Mouse (Mus musculus) E14TG2a.4 (cell line): ENCODE measurements around the gene Fhit.

Experiments
- H3K27me3 ChIP-seq: 2 replicates; pipeline ENCODE4 v1.6.1; 2014; ENCODE audit warnings: low read length, control low read depth; ENCODE audit not compliant: insufficient read depth
- H3K36me3 ChIP-seq: 2 replicates; pipeline ENCODE4 v1.6.1; 2014; ENCODE audit warnings: low read length, control low read depth; ENCODE audit not compliant: insufficient read depth
- H3K4me1 ChIP-seq: replicated peaks from 2 replicates; pipeline ENCODE4 v1.6.1; 2014; ENCODE audit warnings: low read depth, low read length, control low read depth
- H3K4me3 ChIP-seq: replicated peaks from 2 replicates; pipeline ENCODE4 v1.5.1; 2014; ENCODE audit warnings: mild to moderate bottlenecking, low read length
- H3K9me3 ChIP-seq: 2 replicates; pipeline ENCODE4 v1.6.1; 2014; ENCODE audit warnings: low read length, control low read depth
- CTCF ChIP-seq: conservative IDR thresholded peaks from 2 replicates; pipeline ENCODE4 v1.5.1; 2014; ENCODE audit warnings: low read length
- NANOG ChIP-seq: IDR thresholded peaks from 2 replicates; pipeline ENCODE4 v1.6.1; 2014; ENCODE audit warnings: borderline replicate concordance, low read length, mixed read lengths
- POU5F1 ChIP-seq: IDR thresholded peaks from 2 replicates; pipeline ENCODE4 v1.6.1; 2014; ENCODE audit warnings: low read length, borderline replicate concordance

The Fhit gene

GRCm38 (mm10) chr14:11161751-11162231, at the start of gene Fhit:
Fhit (minus strand) TSS chr14:11162035.
- TF ChIP-seq NANOG (no peak), POU5F1 (no peak), CTCF (no peak)
- Histone ChIP-seq H3K36me3 (no peaks in the 10 kb centered on the region), H3K9me3 (no peaks in the 10 kb centered on the region), H3K4me3 (peak within 1 kb of the TSS; percentile 79), H3K27me3 (no peaks in the 10 kb centered on the region), H3K4me1 (peaks cover 13% of the 10 kb centered on the region)

- TF ChIP-seq NANOG (peak; percentile 67; the same call in 1 of the 2 replicates), CTCF (no peak)
- Histone ChIP-seq H3K36me3 (no peaks in the 10 kb centered on the region), H3K4me1 (peaks cover 5% of the 10 kb centered on the region), H3K9me3 (peaks cover 6% of the 10 kb centered on the region; the same call in 1 of the 2 replicates), H3K4me3 (no peak overlapping the region), H3K27me3 (no peaks in the 10 kb centered on the region)
Observed at GRCm38 (mm10) chr14:11206786-11207185, 45.0 kb upstream of the Fhit start.

GRCm38 (mm10) chr14:11160806-11161450, 907 bp downstream of the Fhit start:
- Histone ChIP-seq H3K4me1 (peaks cover 13% of the 10 kb centered on the region), H3K27me3 (no peaks in the 10 kb centered on the region), H3K9me3 (no peaks in the 10 kb centered on the region), H3K36me3 (no peaks in the 10 kb centered on the region), H3K4me3 (peak overlapping the region; percentile 20; the same call in 1 of the 2 replicates)
- no peak for TF ChIP-seq CTCF
- no peak for TF ChIP-seq POU5F1
- no peak for TF ChIP-seq NANOG

- H3K4me1 ChIP-seq: peaks cover 13% of the 10 kb centered on the region
- H3K27me3 ChIP-seq: no peaks in the 10 kb centered on the region
- no peaks in the 10 kb centered on the region for H3K36me3 ChIP-seq
- no peak overlapping the region for H3K4me3 ChIP-seq
- no peaks in the 10 kb centered on the region for H3K9me3 ChIP-seq
- TF ChIP-seq CTCF: no peak
- no peak for TF ChIP-seq NANOG
- no peak for TF ChIP-seq POU5F1
Observed at GRCm38 (mm10) chr14:11159641-11160040, 2.2 kb downstream of the Fhit start.

GRCm38 (mm10) chr14:11159021-11159420, 2.8 kb downstream of the Fhit start:
- Histone ChIP-seq H3K36me3 (no peaks in the 10 kb centered on the region), H3K4me1 (peaks cover 13% of the 10 kb centered on the region), H3K27me3 (no peaks in the 10 kb centered on the region), H3K9me3 (no peaks in the 10 kb centered on the region), H3K4me3 (no peak overlapping the region)
- TF ChIP-seq POU5F1: no peak
- TF ChIP-seq CTCF: no peak
- TF ChIP-seq NANOG: no peak

- H3K9me3 ChIP-seq: no peaks in the 10 kb centered on the region
- H3K4me1 ChIP-seq: peaks cover 13% of the 10 kb centered on the region
- H3K27me3 ChIP-seq: no peaks in the 10 kb centered on the region
- no peaks in the 10 kb centered on the region for H3K36me3 ChIP-seq
- H3K4me3 ChIP-seq: no peak overlapping the region
- TF ChIP-seq NANOG: no peak
- no peak for TF ChIP-seq POU5F1
Observed at GRCm38 (mm10) chr14:11157741-11158140, 4.1 kb downstream of the Fhit start.

GRCm38 (mm10) chr14:11151634-11152321, 10.1 kb downstream of the Fhit start:
- H3K9me3 ChIP-seq: no peaks in the 10 kb centered on the region
- H3K27me3 ChIP-seq: no peaks in the 10 kb centered on the region
- TF ChIP-seq CTCF (no peak), NANOG (no peak), POU5F1 (no peak)
- no peaks in the 10 kb centered on the region for H3K36me3 ChIP-seq
- no peak overlapping the region for H3K4me3 ChIP-seq
- H3K4me1 ChIP-seq: no peaks in the 10 kb centered on the region

- Histone ChIP-seq H3K4me1 (no peaks in the 10 kb centered on the region), H3K4me3 (no peak overlapping the region), H3K36me3 (no peaks in the 10 kb centered on the region), H3K9me3 (no peaks in the 10 kb centered on the region), H3K27me3 (no peaks in the 10 kb centered on the region)
- TF ChIP-seq POU5F1 (no peak), CTCF (no peak), NANOG (no peak)
Observed at GRCm38 (mm10) chr14:11133787-11134735, 27.8 kb downstream of the Fhit start.
